9 mouse cellular contexts compared by ENCODE assay signal in the genomic region with DNA sequence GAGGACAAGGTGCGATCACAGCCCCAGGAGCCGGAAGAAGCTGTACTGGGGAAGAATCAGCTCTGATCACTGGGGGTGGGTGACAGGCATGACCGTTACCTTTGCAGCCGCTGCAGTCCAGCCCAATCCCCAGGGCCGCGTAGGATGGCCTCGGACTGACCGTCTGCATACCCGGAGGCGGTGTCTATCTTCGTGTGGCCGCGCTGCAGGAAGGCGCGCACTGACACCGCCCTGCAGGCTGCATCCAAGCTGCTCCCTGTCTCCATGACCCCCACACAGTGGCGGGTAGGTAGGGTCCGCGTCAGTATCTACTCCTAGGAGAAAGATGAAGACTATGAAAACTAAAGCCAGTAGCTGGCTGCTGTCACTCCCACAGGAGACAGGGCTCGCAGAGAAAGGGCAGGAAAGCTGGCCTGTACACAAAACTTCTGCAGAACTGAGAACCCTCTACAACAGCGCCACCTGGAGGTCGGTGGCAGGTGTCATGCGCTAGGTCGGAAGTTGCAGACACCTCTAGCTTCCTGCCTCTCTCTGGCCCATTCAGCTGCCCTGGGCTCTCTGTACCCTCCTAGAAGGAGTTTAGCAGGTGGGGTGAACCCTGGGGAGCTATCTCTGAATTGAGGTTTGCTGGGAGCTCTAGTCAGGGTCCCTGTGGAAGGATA. TPM values are rescaled to one million over a fixed set of nuclear protein-coding genes. Genes with fewer than 3 reads are reported as not detected.
DNase-seq lines count a peak whose midpoint lies in the region; ATAC-seq and TF ChIP-seq lines count a peak whose summit lies in the region.
"Had no signal": no experiment of that assay in that cellular context is flagged by ENCODE, and none has a peak within 500 bp of the region (broad histone marks: within the 10 kb centered on the region; RNA-seq: fewer than 3 reads in every experiment).

No protein-coding gene starts in this region.

- H3K4me1 ChIP-seq in G1E (ENCODE audit: insufficient read depth, low read depth, low read length), result peaks cover 52% of the 10 kb centered on the region
- no peaks in the 10 kb centered on the region for H3K4me1 ChIP-seq in forebrain, embryonic 11.5 days (replicated peaks; ENCODE audit: control insufficient read depth, insufficient read depth, low read length)
- H3K4me1 ChIP-seq in lung, embryonic 14.5 days (ENCODE audit: insufficient read depth), result no peaks in the 10 kb centered on the region

- H3K4me2 ChIP-seq in forebrain, embryonic 11.5 days (ENCODE audit: low read depth, low read length, severe bottlenecking), result peak overlapping the region; percentile 13; the same call in 1 of the 2 replicates
- H3K4me2 ChIP-seq in lung, embryonic 14.5 days, result peak overlapping the region; percentile 52

- peak; percentile 87 for TF ChIP-seq CTCF in G1E (IDR thresholded peaks at IDR 0.05; ENCODE audit: low read depth, low read length)
- peak; percentile 90 for TF ChIP-seq CTCF in lung, embryonic 14.5 days (IDR thresholded peaks at IDR 0.05; ENCODE audit: low read depth)

- WGBS in forebrain, embryonic 11.5 days, result 26% methylated on average over 24 of the region's 24 CpGs
- WGBS in lung, embryonic 14.5 days, result 16% methylated on average over 24 of the region's 24 CpGs

- H3K27me3 ChIP-seq in G1E (ENCODE audit: insufficient read depth, low read length), result no peaks in the 10 kb centered on the region
- no peaks in the 10 kb centered on the region; the same call in 1 of the 2 replicates for H3K27me3 ChIP-seq in forebrain, embryonic 11.5 days (ENCODE audit: control insufficient read depth, insufficient read depth, low read length)
- H3K27me3 ChIP-seq in lung, embryonic 14.5 days (ENCODE audit: insufficient read depth, low read length), result peaks cover 3% of the 10 kb centered on the region; the same call in 1 of the 2 replicates

- intact Hi-C loops in heart, postnatal 10 days (cut with DNase I), result loop anchor here (1.0 kb wide), 1 partner anchor 251 kb away; no protein-coding TSS in a partner anchor

- peak; percentile 64 for ATAC-seq in G1E (ENCODE audit: extremely low read depth, insufficient number of reproducible peaks, low FRiP score, poor library complexity, severe bottlenecking)
- ATAC-seq in forebrain, embryonic 11.5 days (replicated peaks; ENCODE audit: low FRiP score), result no peak
- peak; percentile 49; the same call in 1 of the 2 replicates for ATAC-seq in lung, embryonic 14.5 days (ENCODE audit: insufficient read depth)

- no peak overlapping the region for H3K27ac ChIP-seq in forebrain, embryonic 11.5 days (ENCODE audit: low read depth, low read length)
- no peak overlapping the region for H3K27ac ChIP-seq in lung, embryonic 14.5 days (ENCODE audit: low read depth)
- H3K27ac ChIP-seq: macrophage had no signal

- peak; percentile 52 for DNase-seq in G1E (ENCODE audit: low spot score)
- peak; percentile 93 for DNase-seq in c-Kit-positive CD71-negative TER-119-negative erythroid progenitor cells, embryonic 14.5 days (ENCODE audit: low read depth)
- DNase-seq in forebrain, embryonic 11.5 days (ENCODE audit: low spot score), result peak; percentile 87
- DNase-seq in heart, postnatal 10 days, result peak; percentile 82 to 91
- DNase-seq in kidney, postnatal 25 days, result peak; percentile 89
- DNase-seq in lung, embryonic 14.5 days, result peak; percentile 92
- peak; percentile 73 for DNase-seq in ovary, postnatal 14 days (ENCODE audit: low spot score)
- DNase-seq in thymus, postnatal 14 days, result peak; percentile 85

- H3K9me3 ChIP-seq in G1E (replicated peaks), result no peaks in the 10 kb centered on the region
- no peaks in the 10 kb centered on the region for H3K9me3 ChIP-seq in forebrain, embryonic 11.5 days (ENCODE audit: control insufficient read depth, low read length)
- H3K9me3 ChIP-seq in lung, embryonic 14.5 days (ENCODE audit: low read depth, low read length), result no peaks in the 10 kb centered on the region

- peaks cover 15% of the 10 kb centered on the region for H3K36me3 ChIP-seq in G1E (replicated peaks)
- H3K36me3 ChIP-seq in forebrain, embryonic 11.5 days (ENCODE audit: control insufficient read depth, insufficient read depth, low read length), result no peaks in the 10 kb centered on the region
- no peaks in the 10 kb centered on the region for H3K36me3 ChIP-seq in lung, embryonic 14.5 days (ENCODE audit: insufficient read depth)

- H3K9ac ChIP-seq in forebrain, embryonic 11.5 days (ENCODE audit: low read length), result no peak overlapping the region
- H3K9ac ChIP-seq in lung, embryonic 14.5 days, result peak overlapping the region; percentile 36; the same call in 1 of the 2 replicates

- peak overlapping the region; percentile 89 for H3K4me3 ChIP-seq in G1E (ENCODE audit: low read depth, low read length)
- H3K4me3 ChIP-seq in forebrain, embryonic 11.5 days (ENCODE audit: low read depth, low read length), result no peak overlapping the region; the same call in 1 of the 2 replicates
- H3K4me3 ChIP-seq in lung, embryonic 14.5 days (ENCODE audit: low read depth, low read length), result peak overlapping the region; percentile 27

RNA-seq across cellular contexts. Expression of a gene that starts 15.4 kb away (rescaled TPM):
- total RNA-seq in G1E (2014; fragmentation: Nextera tagmentation) (60.7 and 78.4 TPM in 2 replicates), G1E (2017) (65.6 and 75.9 TPM in 2 replicates)
- 68.6 and 97.0 TPM in 2 replicates for polyA plus RNA-seq in G1E (2012)
- 131 and 138 TPM in 2 replicates for polyA plus RNA-seq in forebrain, embryonic 11.5 days (2014; fragmentation: Nextera tagmentation; extraction: Ambion mirVana)
- 10 to 100 TPM; 34.6 to 38.9 TPM for total RNA-seq in heart, postnatal 10 days (2021)
- polyA plus RNA-seq in lung, embryonic 14.5 days (2014; fragmentation: Nextera tagmentation; extraction: Ambion mirVana), result 118 and 136 TPM in 2 replicates

RNA-seq across cellular contexts. Expression of a gene that starts 15.4 kb away (rescaled TPM):
- total RNA-seq in G1E (2014; fragmentation: Nextera tagmentation) (21.4 and 26.9 TPM in 2 replicates), G1E (2017) (20.3 and 20.8 TPM in 2 replicates)
- 5.3 and 9.4 TPM in 2 replicates for polyA plus RNA-seq in G1E (2012)
- 30.2 and 31.9 TPM in 2 replicates for polyA plus RNA-seq in forebrain, embryonic 11.5 days (2014; fragmentation: Nextera tagmentation; extraction: Ambion mirVana)
- total RNA-seq in heart, postnatal 10 days (2021), result 10 to 100 TPM; 48.5 to 48.7 TPM
- polyA plus RNA-seq in lung, embryonic 14.5 days (2014; fragmentation: Nextera tagmentation; extraction: Ambion mirVana), result 28.7 and 31.0 TPM in 2 replicates

RNA-seq across cellular contexts. Expression of a gene that starts 15.5 kb away (rescaled TPM):
- total RNA-seq in G1E (2014; fragmentation: Nextera tagmentation), result 386 and 393 TPM in 2 replicates
- total RNA-seq in G1E (2017), result 62.2 and 68.1 TPM in 2 replicates
- polyA plus RNA-seq in G1E (2012), result 67.8 and 132 TPM in 2 replicates
- 100 and 106 TPM in 2 replicates for polyA plus RNA-seq in forebrain, embryonic 11.5 days (2014; fragmentation: Nextera tagmentation; extraction: Ambion mirVana)
- 100 to 1,000 TPM; 124 to 125 TPM for total RNA-seq in heart, postnatal 10 days (2021)
- 82.2 and 84.5 TPM in 2 replicates for polyA plus RNA-seq in lung, embryonic 14.5 days (2014; fragmentation: Nextera tagmentation; extraction: Ambion mirVana)

RNA-seq across cellular contexts. Expression of a gene that starts 26.4 kb away (rescaled TPM):
- 7.8 and 13.2 TPM in 2 replicates for total RNA-seq in G1E (2014; fragmentation: Nextera tagmentation)
- total RNA-seq in G1E (2017), result 13.8 and 19.1 TPM in 2 replicates
- 57.3 and 64.0 TPM in 2 replicates for polyA plus RNA-seq in G1E (2012)
- polyA plus RNA-seq in forebrain, embryonic 11.5 days (2014; fragmentation: Nextera tagmentation; extraction: Ambion mirVana), result 97.4 and 103 TPM in 2 replicates
- 10 to 100 TPM; 33.6 to 37.2 TPM for total RNA-seq in heart, postnatal 10 days (2021)
- polyA plus RNA-seq in lung, embryonic 14.5 days (2014; fragmentation: Nextera tagmentation; extraction: Ambion mirVana), result 87.5 and 101 TPM in 2 replicates

RNA-seq across cellular contexts. Expression of a gene that starts 26.4 kb away (rescaled TPM):
- total RNA-seq in G1E (2014; fragmentation: Nextera tagmentation) (4.3 and 6.8 TPM in 2 replicates), G1E (2017) (11.8 and 14.0 TPM in 2 replicates)
- polyA plus RNA-seq in G1E (2012), result 3.8 and 4.4 TPM in 2 replicates
- 11.4 and 16.4 TPM in 2 replicates for polyA plus RNA-seq in forebrain, embryonic 11.5 days (2014; fragmentation: Nextera tagmentation; extraction: Ambion mirVana)
- total RNA-seq in heart, postnatal 10 days (2021), result 1 to 10 TPM; 5.7 to 6.4 TPM
- 10.5 and 11.0 TPM in 2 replicates for polyA plus RNA-seq in lung, embryonic 14.5 days (2014; fragmentation: Nextera tagmentation; extraction: Ambion mirVana)
